Mouse (Mus musculus) olfactory bulb, adult 2 months (tissue): ENCODE results near the gene Prm3.

Experiments
- CTCF ChIP-seq: fragments of 200-500 bp; IDR thresholded peaks from 2 replicates; pipeline ENCODE4 v1.5.1; 2012; ENCODE audit warnings: low read depth, mild to moderate bottlenecking, low read length, moderate library complexity; ENCODE audit not compliant: insufficient read depth
- POLR2A ChIP-seq: fragments of 200-500 bp; IDR thresholded peaks from 2 replicates; pipeline ENCODE4 v1.6.1; 2012; ENCODE audit warnings: mild to moderate bottlenecking, low read depth, low read length, moderate library complexity; ENCODE audit not compliant: insufficient read depth

- TF ChIP-seq CTCF = no peak
- peak; percentile 45; the same call in 1 of the 2 replicates for TF ChIP-seq POLR2A
These were observed 5.1 kb downstream of the Prm3 start, which contains the start of gene Socs1 for GRCm38 (mm10) chr16:10785371-10786231.
